Mouse (Mus musculus) c-Kit-positive CD71-negative TER-119-negative erythroid progenitor cells, embryonic 14.5 days (primary cell): ENCODE measurements around the gene Arhgef3.

Source experiments
- DNase-seq: peaks from one replicate; pipeline ENCODE4 v3.0.0-alpha.2; 2013; ENCODE audit warnings: low read depth

Gene Arhgef3

GRCm38 (mm10) chr14:27166751-27167150 is 52.1 kb downstream of the Arhgef3 start:
- DNase-seq, result no peak

GRCm38 (mm10) chr14:27167177-27167576 is 52.5 kb downstream of the Arhgef3 start:
- no peak for DNase-seq

GRCm38 (mm10) chr14:27168387-27168786 is 53.7 kb downstream of the Arhgef3 start:
- no peak for DNase-seq

- no peak for DNase-seq
Observed at GRCm38 (mm10) chr14:27169287-27169686, 54.6 kb downstream of the Arhgef3 start.

GRCm38 (mm10) chr14:27170421-27170820 is 55.7 kb downstream of the Arhgef3 start:
- no peak for DNase-seq

- DNase-seq, result no peak
Observed at GRCm38 (mm10) chr14:27171175-27171830, 56.6 kb downstream of the Arhgef3 start.

GRCm38 (mm10) chr14:27173178-27173803 is 58.6 kb downstream of the Arhgef3 start:
- DNase-seq, result no peak

- no peak for DNase-seq
Observed at GRCm38 (mm10) chr14:27174188-27174786, 59.6 kb downstream of the Arhgef3 start.

- DNase-seq, result no peak
Observed at GRCm38 (mm10) chr14:27174831-27175301, 60.2 kb downstream of the Arhgef3 start.

- DNase-seq, result no peak
Observed at GRCm38 (mm10) chr14:27175343-27175742, 60.6 kb downstream of the Arhgef3 start.

- DNase-seq, result no peak
Observed at GRCm38 (mm10) chr14:27177800-27178559, 63.3 kb downstream of the Arhgef3 start.

- DNase-seq, result no peak
Observed at GRCm38 (mm10) chr14:27178560-27178920, 63.8 kb downstream of the Arhgef3 start.

- no peak for DNase-seq
Observed at GRCm38 (mm10) chr14:27179771-27180170, 65.1 kb downstream of the Arhgef3 start.

GRCm38 (mm10) chr14:27182059-27182458 is 67.4 kb downstream of the Arhgef3 start:
- DNase-seq, result no peak

- DNase-seq, result no peak
Observed at GRCm38 (mm10) chr14:27182646-27183438, 68.1 kb downstream of the Arhgef3 start.

- DNase-seq, result peak; percentile 53
Observed at GRCm38 (mm10) chr14:27183501-27184230, 69.0 kb downstream of the Arhgef3 start.

- no peak for DNase-seq
Observed at GRCm38 (mm10) chr14:27185902-27186301, 71.2 kb downstream of the Arhgef3 start.

- DNase-seq, result no peak
Observed at GRCm38 (mm10) chr14:27186596-27186995, 71.9 kb downstream of the Arhgef3 start.

GRCm38 (mm10) chr14:27187025-27187424 is 72.3 kb downstream of the Arhgef3 start:
- DNase-seq, result peak; percentile 42

GRCm38 (mm10) chr14:27187885-27188284 is 73.2 kb downstream of the Arhgef3 start:
- no peak for DNase-seq

GRCm38 (mm10) chr14:27192450-27192849 is 77.8 kb downstream of the Arhgef3 start:
- DNase-seq, result no peak
